Mouse (Mus musculus) right cerebral cortex, postnatal 14 days (tissue): ENCODE measurements at regions not wholly inside any gene's neighbourhood (a gene's known extent, or its start where the extent isn't known, plus 50 kb on each side); places are given as distances from the start of the nearest gene placed in this dataset.

Experiments
- DNase-seq: peaks from one replicate; pipeline ENCODE4 v3.0.0; 2022

- DNase-seq: no peak
These were observed 274.4 kb upstream of the Pkn2 start for GRCm38 (mm10) chr3:143156174-143156573.

DNA sequence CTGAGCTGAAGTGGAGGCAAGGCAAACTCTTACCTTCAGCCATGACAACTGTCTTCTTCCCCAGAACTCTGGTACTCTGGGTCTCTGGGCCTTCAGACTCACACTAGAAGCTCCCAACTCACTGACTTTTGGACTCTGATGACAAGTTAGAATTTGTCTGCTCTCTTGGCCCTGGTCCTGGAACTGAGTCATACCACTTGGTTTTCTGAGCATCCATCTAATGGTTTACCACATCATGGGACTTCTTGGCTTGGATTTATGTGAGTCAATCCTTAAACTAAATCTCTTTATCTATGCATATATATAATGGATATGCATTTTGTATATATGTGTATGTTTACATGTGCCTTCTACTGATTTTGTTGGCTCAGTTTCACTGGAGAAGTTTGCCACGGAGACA, 273.8 kb upstream of the Pkn2 start:
- DNase-seq: no peak

- DNase-seq: no peak
These were observed 265.7 kb upstream of the Pkn2 start for GRCm38 (mm10) chr3:143147471-143147870.

GRCm38 (mm10) chr3:143138952-143139351, 257.1 kb upstream of the Pkn2 start:
- no peak for DNase-seq

- no peak for DNase-seq
These were observed 252.7 kb upstream of the Pkn2 start for GRCm38 (mm10) chr3:143134528-143134927.

GRCm38 (mm10) chr3:143107733-143108291, 226.0 kb upstream of the Pkn2 start:
- no peak for DNase-seq

- no peak for DNase-seq
These were observed 222.9 kb upstream of the Pkn2 start for GRCm38 (mm10) chr3:143104734-143105133.

- DNase-seq: no peak
These were observed 221.5 kb upstream of the Pkn2 start for GRCm38 (mm10) chr3:143103333-143103732.

- DNase-seq: peak; percentile 46
These were observed 219.2 kb upstream of the Pkn2 start for GRCm38 (mm10) chr3:143100810-143101645.

- no peak for DNase-seq
These were observed 218.4 kb upstream of the Pkn2 start for GRCm38 (mm10) chr3:143100203-143100602.

DNA sequence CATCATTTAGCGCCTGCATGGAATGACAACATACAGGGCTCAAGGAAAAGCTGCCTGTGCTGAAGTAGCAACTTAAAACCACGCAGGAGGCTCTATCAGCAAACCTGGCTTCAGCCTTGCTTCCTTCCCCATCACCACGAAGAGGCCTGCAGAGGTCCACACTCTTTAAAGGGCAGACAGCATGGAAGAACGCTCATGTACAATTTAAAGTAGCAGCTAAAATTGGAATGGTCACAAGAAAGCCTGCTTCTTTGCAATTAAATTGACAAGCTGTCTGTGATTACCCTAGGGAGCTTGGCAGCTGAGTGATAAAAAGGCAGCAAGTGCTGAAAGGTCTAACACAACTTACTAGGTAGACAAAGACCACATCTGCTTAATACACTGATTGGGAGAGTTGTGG, 210.4 kb upstream of the Pkn2 start:
- DNase-seq: no peak

DNA sequence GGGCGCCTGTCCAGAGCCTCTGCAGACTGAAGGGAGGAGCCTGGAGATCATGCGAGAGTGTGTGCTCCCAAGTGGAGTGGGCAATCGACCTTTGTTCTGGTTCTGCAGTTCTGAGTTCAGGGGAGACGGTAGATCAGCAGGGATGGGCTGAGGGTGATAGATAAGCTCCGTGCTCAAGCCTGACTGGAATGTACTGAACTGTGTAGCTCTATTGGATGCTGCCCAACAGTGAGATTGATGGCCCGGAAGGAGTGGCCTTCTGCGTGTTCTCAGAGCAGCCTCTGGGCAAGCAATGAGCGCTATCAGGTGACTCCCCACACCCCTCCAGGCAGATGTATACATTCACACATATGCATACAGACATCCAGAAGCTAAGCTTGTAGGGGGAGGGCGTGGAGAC, 209.1 kb upstream of the Pkn2 start:
- DNase-seq: no peak

DNA sequence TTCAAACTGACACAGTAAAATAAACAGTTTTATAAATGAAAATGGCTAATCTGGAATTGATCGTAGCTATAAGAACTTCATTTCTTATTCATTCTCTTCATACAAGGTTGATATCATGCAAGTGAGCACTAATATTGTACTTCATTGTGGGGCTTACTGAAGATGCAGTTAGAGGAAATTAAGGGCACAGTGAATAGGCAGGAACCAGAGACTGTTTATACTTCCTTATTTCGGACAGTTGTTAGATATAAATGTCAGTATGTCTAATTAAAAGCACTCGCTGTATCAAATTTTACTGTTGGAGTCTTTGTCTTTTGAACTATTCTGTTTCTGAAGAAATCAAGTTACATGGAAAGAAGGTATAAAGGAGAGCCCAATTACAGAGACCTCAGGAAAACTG, 208.5 kb upstream of the Pkn2 start:
- no peak for DNase-seq

DNA sequence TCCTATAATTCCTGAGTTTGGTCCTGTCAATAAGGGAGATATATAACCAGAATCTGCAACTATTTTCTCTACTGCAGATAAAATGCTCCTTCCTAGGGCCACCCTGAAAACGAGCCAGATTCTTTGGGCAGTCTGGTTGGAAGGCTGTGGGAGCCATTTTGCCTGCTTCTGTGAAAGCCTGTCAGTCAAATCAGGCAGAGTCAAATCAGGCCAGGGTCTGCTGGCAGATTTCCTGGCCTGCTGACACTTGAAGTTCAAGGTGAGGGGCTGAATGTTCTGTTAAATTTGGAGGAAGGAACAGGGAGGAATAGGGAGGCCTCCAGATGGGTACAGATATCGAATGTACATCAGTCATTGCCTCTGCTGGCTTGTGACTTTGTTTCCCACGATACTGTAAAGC, 206.0 kb upstream of the Pkn2 start:
- no peak for DNase-seq

- DNase-seq: no peak
These were observed 196.5 kb upstream of the Pkn2 start for GRCm38 (mm10) chr3:143078310-143078709.

GRCm38 (mm10) chr3:143071839-143072373, 190.1 kb upstream of the Pkn2 start:
- DNase-seq: no peak

GRCm38 (mm10) chr3:143054858-143055257, 173.1 kb upstream of the Pkn2 start:
- no peak for DNase-seq

DNA sequence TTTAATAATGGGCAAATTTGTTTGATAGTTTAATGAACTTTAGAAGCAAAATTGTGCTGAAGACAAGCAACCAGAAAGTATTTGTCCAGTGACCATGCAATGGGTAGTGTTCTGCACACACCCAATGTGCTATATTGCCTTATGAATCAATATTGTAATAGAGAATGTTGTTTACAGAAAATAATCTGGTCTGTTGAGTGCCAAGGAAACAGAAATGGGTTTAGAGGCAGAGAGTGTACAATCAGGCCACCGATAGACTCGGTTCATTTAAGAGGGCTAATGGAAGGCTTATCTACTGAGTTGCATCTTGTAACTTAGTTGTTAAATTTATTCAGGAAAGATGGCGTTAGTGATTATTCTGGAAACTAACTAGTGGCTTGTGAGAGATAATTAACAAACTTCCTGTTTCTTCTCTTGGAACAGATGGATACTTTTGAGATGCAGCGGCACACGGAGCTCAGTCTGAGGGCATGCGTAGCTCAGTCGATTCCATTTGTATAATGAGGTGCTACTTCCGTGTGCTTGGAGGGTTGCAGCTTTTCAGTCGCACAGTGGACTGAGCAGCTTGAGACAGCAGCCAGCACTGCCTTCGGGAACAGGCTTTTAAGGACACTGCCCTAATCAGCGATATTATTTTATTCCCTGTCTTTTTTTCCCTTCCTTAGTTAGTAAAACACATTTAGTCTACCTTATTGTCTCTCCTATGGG, 171.6 kb upstream of the Pkn2 start:
- DNase-seq: no peak

DNA sequence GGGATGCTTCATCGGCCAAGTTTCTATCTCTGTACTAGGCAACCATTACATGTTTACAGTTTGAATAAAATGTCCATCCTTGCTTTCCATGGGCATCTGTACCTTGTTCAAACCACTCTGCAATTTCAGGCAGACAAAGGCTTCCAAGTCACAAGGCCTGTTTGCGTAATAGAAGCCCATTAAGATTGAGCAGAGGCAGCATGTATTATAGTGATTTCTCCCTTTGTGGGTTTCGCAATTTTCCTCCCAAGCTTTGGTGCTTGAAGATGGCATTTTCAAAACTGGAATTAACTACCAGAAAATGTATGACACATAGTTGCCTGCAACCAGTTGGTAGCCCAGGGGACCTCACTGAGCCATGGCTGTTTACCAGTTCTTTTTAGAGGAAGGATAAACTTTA, 158.9 kb upstream of the Pkn2 start:
- DNase-seq: no peak

DNA sequence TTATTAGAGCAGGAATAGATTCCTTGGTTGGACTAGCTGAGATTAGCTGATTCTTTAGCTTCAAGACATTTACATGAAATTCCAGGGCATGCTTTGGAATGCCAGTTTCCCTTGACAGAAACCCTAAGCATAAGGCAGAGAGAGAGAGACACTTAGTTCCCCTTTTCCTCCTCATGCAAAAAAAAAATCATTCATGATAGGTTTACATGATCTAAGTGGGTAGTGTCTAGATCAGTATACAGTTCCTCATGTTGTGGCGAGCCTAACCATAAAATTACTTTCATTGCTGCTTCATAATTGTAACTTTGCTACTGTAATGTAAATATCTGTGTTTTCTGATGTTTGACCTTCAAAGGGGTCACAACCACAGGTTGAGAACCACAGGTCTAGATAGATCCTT, 154.3 kb upstream of the Pkn2 start:
- DNase-seq: no peak

DNA sequence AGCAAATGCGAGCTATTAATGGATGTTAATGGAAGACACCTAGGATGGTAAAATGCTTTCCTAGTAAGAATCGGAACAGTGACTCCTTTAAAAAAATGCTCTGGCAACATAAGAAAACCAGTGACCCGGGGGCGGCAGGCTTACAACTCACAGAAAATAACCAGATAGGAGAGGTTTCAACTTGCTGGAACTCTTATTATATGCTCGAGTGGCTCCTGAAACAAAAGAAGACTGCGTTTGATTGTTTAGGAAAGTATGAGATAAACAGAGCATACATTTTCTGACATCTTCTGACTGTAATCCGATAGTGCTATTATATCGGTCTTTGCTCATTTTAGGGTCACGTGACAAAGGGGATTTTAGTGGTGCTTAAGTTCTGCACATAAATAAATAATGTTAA, 152.8 kb upstream of the Pkn2 start:
- no peak for DNase-seq

DNA sequence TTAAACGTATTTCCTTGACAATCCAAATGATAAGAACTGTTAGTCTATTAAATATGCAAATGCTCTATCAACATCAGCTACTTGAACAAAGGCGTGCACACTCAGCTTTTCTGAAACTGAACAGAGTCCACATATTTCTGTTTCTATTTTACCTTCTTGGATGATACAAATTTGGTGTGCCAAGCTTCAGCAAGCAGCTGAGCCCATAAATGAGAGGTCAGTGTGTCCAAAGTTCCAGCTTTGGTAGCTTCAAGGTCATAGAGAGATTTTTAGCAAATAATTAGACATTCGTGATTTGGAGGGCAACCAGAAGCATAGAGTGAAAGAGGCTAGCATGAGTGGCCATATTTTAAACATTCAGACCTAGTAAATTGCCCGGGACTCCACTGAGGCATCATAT, 140.7 kb upstream of the Pkn2 start:
- no peak for DNase-seq

GRCm38 (mm10) chr3:143021159-143021871, 139.5 kb upstream of the Pkn2 start:
- no peak for DNase-seq
